Mouse (Mus musculus): ENCODE measurements around the gene Pank4. TPM values are rescaled to one million over a fixed set of nuclear protein-coding genes. Genes with fewer than 3 reads are reported as not detected.

Gene Pank4
- total RNA-seq, 2 experiments from 2014 or later = 29.8 to 35.0 TPM

- DNase-seq (ENCODE audit: low spot score in 2 of 2) = peak in 1 of 2 experiments; percentile 45
Observed at GRCm38 (mm10) chr4:155011312-155012025, 47.5 kb downstream of the Pank4 start.

DNA sequence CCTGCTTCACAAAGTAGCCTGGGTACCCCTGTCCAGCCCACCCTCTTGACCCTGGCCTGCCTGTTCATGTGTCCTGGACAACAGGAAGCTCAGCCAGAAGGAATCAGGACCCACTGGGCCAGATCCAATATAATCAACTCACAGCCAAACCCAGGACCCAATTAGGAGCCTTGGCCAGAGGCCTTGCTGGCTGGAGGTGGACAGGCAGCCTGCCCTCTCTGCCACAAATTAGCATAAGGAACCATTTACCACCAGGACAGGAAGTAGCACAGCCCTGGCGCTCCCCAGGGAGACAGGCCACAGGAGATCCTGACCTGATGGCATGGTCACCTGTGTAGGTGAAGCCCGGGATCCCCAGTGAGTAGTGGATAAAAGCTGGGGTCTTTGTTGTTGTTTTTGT, 48.2 kb downstream of the Pank4 start:
- DNase-seq (ENCODE audit: low spot score in 2 of 2) = peak; percentile 50 to 74

GRCm38 (mm10) chr4:155012788-155013187, 48.9 kb downstream of the Pank4 start:
- DNase-seq (ENCODE audit: low spot score in 2 of 2) = peak; percentile 52 to 53

- no peak for DNase-seq (ENCODE audit: low spot score in 2 of 2)
Observed at GRCm38 (mm10) chr4:155014244-155014643, 50.3 kb downstream of the Pank4 start.

GRCm38 (mm10) chr4:155014791-155015190, 50.9 kb downstream of the Pank4 start:
- peak in 1 of 2 experiments; percentile 54 for DNase-seq (ENCODE audit: low spot score in 2 of 2)

DNA sequence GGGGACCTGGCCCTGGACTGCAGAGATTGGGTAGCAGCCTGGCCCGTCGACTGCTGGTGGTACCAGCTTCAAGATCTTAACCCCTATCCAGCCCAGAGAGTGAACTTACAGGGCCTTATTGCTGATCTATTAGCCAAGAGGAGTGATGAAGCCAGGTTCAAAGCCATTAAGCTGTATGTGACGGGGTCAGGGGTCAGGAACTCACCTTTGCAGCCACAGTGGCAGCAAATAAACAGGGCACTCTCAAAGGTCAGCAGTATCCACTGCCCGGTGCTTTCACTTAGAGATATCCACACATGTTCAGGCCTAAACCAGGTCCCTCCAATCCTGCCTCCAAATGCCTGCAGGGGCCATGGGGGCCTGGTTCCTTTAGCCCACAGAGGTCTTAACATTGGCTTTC, 51.6 kb downstream of the Pank4 start:
- no peak for DNase-seq (ENCODE audit: low spot score in 2 of 2)

DNA sequence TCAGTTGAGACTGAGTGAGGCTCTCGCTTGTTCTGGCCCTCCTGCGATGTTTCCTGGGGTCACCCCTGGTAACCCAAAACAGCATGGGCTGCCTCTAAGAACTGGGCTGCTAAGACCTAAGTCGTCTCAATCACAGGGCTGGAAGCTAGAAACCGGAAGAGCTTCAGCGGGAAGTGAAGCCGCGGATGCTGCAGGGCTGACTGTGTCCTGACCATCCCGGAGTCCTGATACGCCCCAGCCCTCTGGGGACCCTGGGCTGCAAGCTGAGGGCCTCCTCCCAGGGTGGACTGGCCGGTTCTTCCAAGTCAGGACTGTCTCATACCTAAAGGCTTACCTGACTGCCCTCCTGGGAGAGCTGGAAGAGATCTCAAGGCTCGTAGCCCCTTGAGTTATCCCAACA, 52.9 kb downstream of the Pank4 start:
- DNase-seq (ENCODE audit: low spot score in 2 of 2) = no peak

DNA sequence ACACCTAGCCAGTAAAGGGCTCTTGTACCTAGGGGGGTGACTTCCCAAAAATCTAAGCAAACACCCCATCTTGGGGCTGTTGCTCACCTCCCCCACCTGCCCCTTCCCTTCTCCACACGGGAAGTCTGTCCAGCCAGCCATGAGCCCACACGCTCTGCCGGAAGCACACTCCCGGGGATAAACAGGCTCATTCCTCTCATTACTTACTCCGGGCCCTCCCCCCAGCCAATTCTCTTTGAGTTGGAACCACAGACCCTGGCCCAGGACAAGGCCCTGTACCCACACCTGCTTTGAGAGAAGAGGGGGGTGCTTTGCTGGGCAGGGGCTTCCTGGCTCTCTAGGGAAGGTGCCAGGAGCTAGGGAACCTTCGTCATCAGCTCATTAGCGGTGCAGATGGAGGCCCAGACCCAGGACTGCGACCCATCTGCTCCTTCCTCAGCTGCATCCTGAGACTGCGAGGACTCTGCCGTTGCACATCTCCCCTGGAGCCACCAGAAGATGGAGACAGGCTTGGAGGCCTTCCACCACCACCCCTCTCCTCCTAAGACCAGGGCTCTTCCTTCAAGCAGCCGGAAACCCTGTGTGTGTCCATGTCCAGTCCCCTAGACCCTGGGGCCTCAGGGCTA, 53.4 kb downstream of the Pank4 start:
- DNase-seq (ENCODE audit: low spot score in 2 of 2) = no peak

DNA sequence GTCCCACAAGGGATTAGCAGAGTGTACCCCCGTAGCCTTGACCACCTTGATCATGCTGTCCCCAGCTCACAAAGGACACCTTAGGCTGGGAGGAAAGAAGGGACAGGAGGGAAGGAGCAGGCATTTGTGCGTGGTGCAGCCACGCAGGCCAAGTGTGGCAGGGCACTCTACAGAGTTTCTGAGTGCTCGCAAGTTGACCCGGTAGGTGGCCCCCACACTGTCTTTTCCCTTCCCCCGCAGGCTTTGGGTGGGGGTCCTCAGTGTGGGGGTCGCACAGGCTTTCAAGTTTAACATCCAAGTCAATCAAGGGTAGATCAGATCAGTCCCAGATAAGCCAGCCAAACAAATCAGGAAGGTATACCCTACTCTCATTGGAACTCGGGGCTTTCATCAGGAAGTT, 54.1 kb downstream of the Pank4 start:
- DNase-seq (ENCODE audit: low spot score in 2 of 2) = no peak

GRCm38 (mm10) chr4:155018601-155019335, 54.8 kb downstream of the Pank4 start:
- no peak for DNase-seq (ENCODE audit: low spot score in 2 of 2)

DNA sequence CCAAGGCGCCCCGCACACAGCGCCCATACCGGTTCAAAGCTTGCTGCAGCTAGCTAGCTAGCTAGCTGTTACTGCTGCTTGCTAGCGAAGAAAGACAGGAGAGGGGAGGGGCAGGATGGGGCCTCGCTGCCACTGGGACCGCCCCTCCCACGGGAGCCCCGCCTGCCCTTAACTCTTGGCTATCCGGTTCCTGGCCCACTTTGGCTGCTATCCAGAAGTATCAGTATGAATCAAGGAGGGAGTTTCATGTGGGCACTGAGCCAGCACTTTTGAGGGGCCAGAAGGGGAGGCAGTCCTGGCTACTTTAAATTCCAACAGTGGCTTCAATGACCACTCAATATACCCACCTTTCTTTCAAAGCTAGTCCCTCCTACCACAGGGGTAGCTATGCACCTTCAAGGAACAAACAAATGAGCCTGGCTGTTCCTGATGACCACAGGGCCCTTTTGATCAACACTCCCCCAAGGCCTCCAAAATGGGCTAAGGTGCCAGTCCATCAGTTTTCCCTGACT, 55.5 kb downstream of the Pank4 start:
- DNase-seq (ENCODE audit: low spot score in 2 of 2) = no peak

DNA sequence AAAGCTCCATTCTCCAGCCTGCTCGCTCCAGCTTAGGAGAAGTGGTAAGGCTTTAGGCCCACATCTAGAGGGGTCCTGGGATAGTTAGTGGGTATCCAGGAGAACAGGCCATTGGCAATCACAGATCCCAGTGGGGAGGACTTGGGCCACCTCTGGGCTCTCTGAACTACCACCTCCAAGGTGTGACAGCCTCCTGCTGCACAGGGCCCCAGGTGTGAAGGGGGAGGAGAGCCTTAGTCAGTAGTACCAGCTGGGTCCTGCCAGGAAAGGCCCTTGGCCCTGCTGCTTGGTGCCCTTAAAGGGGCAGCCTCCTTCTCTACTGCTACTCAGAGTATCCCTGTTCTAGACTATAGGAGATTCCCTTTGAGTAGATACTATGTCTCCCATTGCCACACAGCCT, 56.2 kb downstream of the Pank4 start:
- no peak for DNase-seq (ENCODE audit: low spot score in 2 of 2)

- DNase-seq (ENCODE audit: low spot score in 2 of 2) = no peak
Observed at GRCm38 (mm10) chr4:155020813-155021212, 56.9 kb downstream of the Pank4 start.

DNA sequence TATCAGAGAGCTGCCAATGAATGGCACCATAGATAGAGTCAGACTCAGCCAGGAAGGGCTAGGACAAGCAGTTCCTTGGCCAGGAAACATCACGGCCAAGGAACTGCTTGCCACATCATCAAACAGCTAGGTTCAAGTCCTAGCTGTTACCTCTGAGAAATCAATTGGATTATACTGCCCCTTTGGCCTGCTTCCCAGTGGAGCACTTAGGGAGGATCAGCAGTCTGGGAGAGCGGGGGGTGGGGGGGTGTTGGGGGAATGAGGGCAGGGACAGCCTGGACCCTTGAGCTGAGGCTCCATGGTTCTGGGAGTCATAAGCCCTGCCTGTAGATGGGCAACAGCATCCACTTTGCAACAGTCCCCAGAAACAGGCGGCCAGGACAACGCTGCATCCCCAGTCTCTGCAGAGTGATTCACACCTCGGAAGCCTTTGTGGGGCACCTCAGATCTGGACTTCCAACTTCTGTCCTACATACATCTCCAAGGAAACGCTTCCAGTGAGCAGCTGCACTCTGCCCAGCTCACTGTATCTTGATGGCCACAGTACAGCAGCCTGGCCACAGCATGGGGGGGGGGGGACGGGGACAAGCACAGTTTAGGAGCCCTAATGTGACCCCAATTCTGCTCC, 58.4 kb downstream of the Pank4 start:
- no peak for DNase-seq (ENCODE audit: low spot score in 2 of 2)

GRCm38 (mm10) chr4:155024170-155025010, 60.5 kb downstream of the Pank4 start:
- DNase-seq (ENCODE audit: low spot score in 2 of 2) = no peak

Other genes with a start within 250 kb of the Pank4 start
- 1 to 10 TPM; 4.0 to 4.4 TPM for gene Ttc34, start 126.7 kb upstream of the Pank4 start, total RNA-seq (2021)
- gene Mmel1, start 94.5 kb upstream of the Pank4 start, total RNA-seq (2021) = under 1 TPM; 0.33 to 0.41 TPM
- gene Fam213b, start 65.0 kb upstream of the Pank4 start, total RNA-seq (2021) = 10 to 100 TPM; 34.2 to 40.9 TPM
- gene Tnfrsf14, start 35.6 kb upstream of the Pank4 start, total RNA-seq (2021) = 1 to 10 TPM in 1 of 2 experiments, under 1 TPM in 1; 0.81 to 1.1 TPM
- gene Hes5, start 3.2 kb upstream of the Pank4 start, total RNA-seq (2021) = 10 to 100 TPM; 36.2 to 37.0 TPM
- 10 to 100 TPM; 90.9 to 97.9 TPM for gene Plch2, start 92.7 kb downstream of the Pank4 start, total RNA-seq (2021)
- 10 to 100 TPM; 22.1 to 26.3 TPM for gene Pex10, start 102.9 kb downstream of the Pank4 start, total RNA-seq (2021)
- gene Rer1, start 122.3 kb downstream of the Pank4 start, total RNA-seq (2021) = 10 to 100 TPM; 60.7 to 66.3 TPM
- 10 to 100 TPM; 13.5 to 14.1 TPM for gene Morn1, start 122.5 kb downstream of the Pank4 start, total RNA-seq (2021)